Mouse (Mus musculus) NIH3T3 (cell line): ENCODE results near the gene Ccnl2.
A peak's percentile ranks its signal among the peaks of the same experiment; 100 is the strongest.

Experiments
- DNase-seq: peaks from one replicate; pipeline ENCODE4 v3.0.0-alpha.2; 2012; ENCODE audit warnings: low read depth

The Ccnl2 gene

GRCm38 (mm10) chr4:155838187-155839153 is 26.2 kb downstream of the Ccnl2 start:
- DNase-seq = peak; percentile 48

GRCm38 (mm10) chr4:155839483-155839910 is 27.2 kb downstream of the Ccnl2 start, which contains the start of gene Mxra8:
Gene Mxra8, plus strand, starts transcription at chr4:155839680.
- DNase-seq = peak; percentile 96

- DNase-seq = peak; percentile 60
These were observed 28.1 kb downstream of the Ccnl2 start for GRCm38 (mm10) chr4:155840076-155841002.

- peak; percentile 84 for DNase-seq
These were observed 28.7 kb downstream of the Ccnl2 start for GRCm38 (mm10) chr4:155841003-155841454.

- DNase-seq = no peak
These were observed 29.5 kb downstream of the Ccnl2 start for GRCm38 (mm10) chr4:155841651-155842270.

GRCm38 (mm10) chr4:155843231-155843630 is 30.9 kb downstream of the Ccnl2 start:
- no peak for DNase-seq

- peak; percentile 95 for DNase-seq
These were observed 34.7 kb downstream of the Ccnl2 start, which contains the start of gene Dvl1 for GRCm38 (mm10) chr4:155846871-155847578. Gene Dvl1, plus strand, starts transcription at chr4:155847402.

- peak; percentile 46 for DNase-seq
These were observed 35.5 kb downstream of the Ccnl2 start for GRCm38 (mm10) chr4:155847591-155848352.

GRCm38 (mm10) chr4:155848434-155849095 is 36.3 kb downstream of the Ccnl2 start:
- DNase-seq = no peak

GRCm38 (mm10) chr4:155849391-155849790 is 37.1 kb downstream of the Ccnl2 start:
- no peak for DNase-seq

- no peak for DNase-seq
These were observed 37.6 kb downstream of the Ccnl2 start for GRCm38 (mm10) chr4:155849792-155850451.

- peak; percentile 32 for DNase-seq
These were observed 39.1 kb downstream of the Ccnl2 start for GRCm38 (mm10) chr4:155851368-155851767.

GRCm38 (mm10) chr4:155851951-155852411 is 39.7 kb downstream of the Ccnl2 start:
- DNase-seq = no peak

GRCm38 (mm10) chr4:155853421-155853820 is 41.1 kb downstream of the Ccnl2 start:
- no peak for DNase-seq

GRCm38 (mm10) chr4:155854991-155855390 is 42.7 kb downstream of the Ccnl2 start:
- DNase-seq = no peak

GRCm38 (mm10) chr4:155856071-155856470 is 43.8 kb downstream of the Ccnl2 start:
- DNase-seq = no peak

- no peak for DNase-seq
These were observed 44.6 kb downstream of the Ccnl2 start for GRCm38 (mm10) chr4:155856881-155857280.

GRCm38 (mm10) chr4:155859318-155859717 is 47.0 kb downstream of the Ccnl2 start:
- no peak for DNase-seq

- no peak for DNase-seq
These were observed 49.5 kb downstream of the Ccnl2 start for GRCm38 (mm10) chr4:155861787-155862186.
